Mouse (Mus musculus): ENCODE data around the gene Gdf7. TPM values are rescaled to one million over a fixed set of nuclear protein-coding genes. Genes with fewer than 3 reads are reported as not detected.

Gene Gdf7
- not detected in 2 replicates for polyA plus RNA-seq (2012; ENCODE audit: low replicate concordance)

GRCm38 (mm10) chr12:8301841-8302431 lies at the start of gene Gdf7:
Gene Gdf7 (minus strand): TSS chr12:8301954.

DNA sequence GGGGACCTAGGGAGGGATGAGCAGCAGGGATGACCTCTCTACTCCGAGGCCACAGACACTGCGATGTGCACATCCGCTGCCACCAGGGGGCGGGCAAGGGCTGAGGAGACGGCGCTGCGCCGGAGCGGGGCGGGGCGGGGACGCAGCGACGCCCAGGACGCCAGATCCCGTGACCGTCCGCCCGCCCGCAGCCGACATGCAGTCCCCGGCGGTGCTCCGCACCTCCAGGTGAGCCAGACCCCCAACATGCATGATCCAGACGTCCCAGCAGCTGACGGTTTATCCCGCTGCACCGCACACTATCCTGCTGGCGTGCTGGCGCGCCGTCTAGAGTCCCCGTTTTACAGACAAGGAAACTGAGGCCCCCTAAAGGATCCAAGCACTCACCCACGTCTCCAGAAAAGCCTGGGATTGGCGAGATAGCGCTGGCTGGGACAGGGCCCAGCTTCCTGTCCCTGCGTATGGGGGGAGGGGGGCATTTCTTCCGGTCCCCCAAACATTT lies 11.6 kb upstream of the Gdf7 start, which contains the start of gene Hs1bp3:
Gene Hs1bp3 (plus strand): TSS at position 163 of the 502 bp plus-strand sequence.

Other genes starting within 250 kb of the Gdf7 start
- 1.6 and 3.5 TPM in 2 replicates for gene Ldah, start 93.8 kb downstream of the Gdf7 start, polyA plus RNA-seq (2012; ENCODE audit: low replicate concordance)
- gene Hs1bp3, start 11.5 kb upstream of the Gdf7 start, polyA plus RNA-seq (2012; ENCODE audit: low replicate concordance) = 1.7 and 7.1 TPM in 2 replicates
- 27.8 and 48.8 TPM in 2 replicates for gene Rhob, start 198.1 kb upstream of the Gdf7 start, polyA plus RNA-seq (2012; ENCODE audit: low replicate concordance)

All from leukemia stem cell, adult 10-12 weeks (primary cell).